Mouse (Mus musculus): ENCODE measurements around the gene Ap2b1. TPM values are rescaled to one million over a fixed set of nuclear protein-coding genes. Genes with fewer than 3 reads are reported as not detected.

The Ap2b1 gene
- total RNA-seq (2023; ENCODE audit: inconsistent age) = 144 to 154 TPM (median 148 TPM) in 4 replicates

DNA sequence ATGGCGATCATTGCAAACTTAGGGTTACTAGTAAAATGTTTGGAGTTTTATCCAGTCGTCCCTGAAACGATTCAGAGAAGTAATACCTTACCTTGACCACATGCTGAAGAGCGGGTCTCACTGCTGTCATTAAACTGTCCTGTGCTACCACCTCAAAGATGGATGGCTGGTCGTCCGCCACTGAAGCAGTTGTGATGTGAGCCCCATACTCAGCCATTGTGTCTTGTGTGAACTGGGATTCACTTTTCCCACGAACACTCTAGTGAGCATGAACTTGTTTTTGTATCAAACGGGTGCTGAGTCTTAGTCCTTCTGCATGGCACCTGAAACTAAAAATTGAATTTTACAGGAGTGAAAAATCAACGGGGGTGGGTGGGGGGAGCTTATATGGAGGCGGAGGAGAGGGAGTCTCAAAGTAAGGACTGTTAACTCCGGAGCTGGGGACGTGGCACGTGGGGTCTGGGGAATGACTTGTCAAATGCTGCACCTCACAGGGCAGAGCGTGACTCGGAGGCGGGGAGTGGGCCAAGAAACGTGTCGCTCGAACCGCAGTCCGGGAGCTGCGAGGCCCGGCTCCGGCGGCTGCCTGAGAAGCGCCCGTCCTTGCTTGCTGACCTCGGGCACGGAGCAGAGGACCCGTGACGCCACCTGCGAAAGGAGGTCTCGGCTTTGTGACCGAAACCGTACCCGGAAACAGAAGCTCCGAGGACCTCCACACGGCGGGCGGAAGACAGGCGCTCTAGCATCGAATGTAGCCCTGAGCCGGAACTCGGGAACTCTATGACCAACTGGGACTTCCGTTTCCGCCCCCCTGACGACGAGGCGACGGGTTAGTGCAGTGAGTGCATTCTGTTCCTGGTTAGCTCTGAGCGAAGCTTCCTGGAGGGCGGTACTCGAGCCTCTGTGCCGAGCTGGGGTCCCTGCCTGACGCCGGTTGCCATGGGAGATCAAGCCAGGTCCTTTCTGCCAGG, at the start of gene Ap2b1:
Gene Ap2b1, plus strand, starts transcription at position 800 of the 971 bp plus-strand sequence.

DNA sequence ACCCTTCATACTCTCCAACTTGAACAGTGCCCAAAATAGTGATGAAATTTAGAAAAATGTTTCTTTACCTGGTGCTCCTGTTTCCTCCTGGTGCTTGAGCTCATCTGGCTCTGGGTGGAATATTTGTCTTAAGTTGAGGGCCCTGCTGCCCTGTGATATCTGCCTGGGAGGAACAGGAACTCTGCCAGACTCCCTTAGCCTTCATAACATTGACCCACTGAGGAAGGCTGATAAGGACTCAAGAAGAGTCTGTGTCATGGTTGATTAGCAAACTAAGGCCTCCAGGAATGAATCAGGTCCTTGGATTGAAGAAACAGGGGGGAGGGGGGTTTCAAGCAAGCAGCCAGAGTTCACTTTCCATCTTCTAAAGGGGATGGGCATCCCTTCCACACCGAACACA, 12.3 kb upstream of the Ap2b1 start, which contains the start of gene Slfn14:
Gene Slfn14, minus strand, starts transcription at position 161 of the 400 bp plus-strand sequence.

DNA sequence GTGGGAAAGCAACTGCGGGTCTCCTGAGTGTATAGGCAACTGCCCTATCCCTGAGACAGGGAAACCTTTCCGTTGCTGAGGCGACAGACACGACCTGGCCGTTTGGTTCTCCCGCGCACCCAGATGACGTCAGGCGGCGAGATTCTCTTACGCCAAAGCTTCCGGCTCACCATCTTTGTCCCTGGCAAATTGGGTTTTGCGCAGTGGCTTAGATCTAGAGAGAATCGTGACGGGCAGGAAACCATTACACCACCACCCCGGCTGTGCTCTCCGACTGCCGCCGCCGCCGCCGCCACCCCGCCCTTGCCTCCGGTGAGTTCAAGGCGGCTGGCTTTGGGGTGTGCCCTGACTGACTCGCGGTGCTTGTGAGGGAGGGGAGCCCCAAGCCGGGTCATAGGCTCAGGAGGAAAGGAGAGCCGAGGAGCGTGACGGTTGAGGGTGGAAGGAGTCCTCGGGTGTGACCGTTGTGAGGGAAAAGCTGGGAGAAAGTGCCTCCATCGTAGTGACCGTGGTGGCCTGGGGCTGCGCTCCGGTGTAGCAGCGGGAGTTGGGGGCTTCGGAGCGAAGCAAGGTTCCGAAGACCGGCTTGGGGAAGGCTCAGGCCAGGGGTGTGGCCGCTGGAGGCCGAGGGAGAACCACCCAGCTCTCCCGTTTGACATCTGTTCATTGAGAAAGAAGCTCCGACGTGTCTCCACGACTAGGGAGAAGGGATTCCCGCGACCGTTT, 3.9 kb downstream of the Ap2b1 start, which contains the start of gene Pex12:
Gene Pex12, minus strand, starts transcription at position 61 of the 726 bp plus-strand sequence.

DNA sequence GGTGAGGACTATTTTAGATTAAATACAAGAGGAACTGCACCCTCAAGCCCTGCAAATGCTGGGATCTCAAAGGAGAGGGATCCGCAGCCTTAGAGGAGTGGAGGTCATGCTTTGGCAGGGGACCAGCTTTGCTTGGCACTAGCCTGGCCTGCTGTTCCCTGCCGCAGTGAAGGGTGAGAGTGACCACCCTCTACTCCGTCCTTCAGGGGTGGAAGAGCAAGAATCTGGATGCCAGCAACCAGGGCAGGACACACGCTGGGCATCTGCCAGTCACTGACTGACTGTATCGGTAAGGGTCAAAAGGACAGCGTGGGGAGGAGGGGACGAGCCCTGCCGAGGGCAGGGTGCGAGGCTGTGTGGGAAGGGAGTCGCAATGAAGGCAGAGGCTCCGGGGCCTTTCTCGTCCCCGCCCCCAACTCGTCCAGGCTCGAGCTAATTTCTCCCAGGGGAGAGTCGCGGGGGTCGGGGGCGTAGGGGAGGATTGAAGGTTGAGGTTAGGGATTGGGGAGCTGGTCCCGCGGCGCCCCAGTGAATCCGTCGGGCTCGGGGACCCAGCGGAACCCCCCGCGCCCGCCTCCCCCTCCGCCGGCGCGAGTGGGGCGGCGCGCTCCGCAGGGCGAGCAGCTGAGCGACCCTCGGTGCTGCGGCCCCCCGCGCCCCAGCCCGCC, 110.4 kb downstream of the Ap2b1 start, which contains the start of gene Rasl10b:
Gene Rasl10b, plus strand, starts transcription at position 51 of the 668 bp plus-strand sequence.

DNA sequence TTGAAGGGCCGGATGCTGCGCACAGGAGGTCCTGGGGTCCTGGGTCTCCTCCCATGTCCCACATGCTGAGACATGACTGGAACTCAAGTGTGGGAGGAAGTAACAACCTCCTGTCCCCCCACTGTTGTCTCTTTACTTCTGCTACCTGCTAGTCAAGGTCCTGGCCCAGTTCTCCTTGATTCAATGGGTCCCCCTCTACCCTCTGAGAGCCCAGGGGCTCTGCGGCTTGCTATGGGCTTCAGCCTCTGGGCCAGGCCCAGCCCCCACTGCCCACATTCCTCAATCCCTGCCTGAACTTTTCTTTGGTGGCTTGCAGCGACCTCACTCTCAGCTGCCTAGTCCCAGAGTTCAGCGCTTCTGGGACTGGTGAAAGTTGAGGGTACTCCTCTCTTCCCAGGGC, 130.5 kb downstream of the Ap2b1 start, which contains the start of gene Gas2l2:
Gene Gas2l2, minus strand, starts transcription at position 101 of the 400 bp plus-strand sequence.

DNA sequence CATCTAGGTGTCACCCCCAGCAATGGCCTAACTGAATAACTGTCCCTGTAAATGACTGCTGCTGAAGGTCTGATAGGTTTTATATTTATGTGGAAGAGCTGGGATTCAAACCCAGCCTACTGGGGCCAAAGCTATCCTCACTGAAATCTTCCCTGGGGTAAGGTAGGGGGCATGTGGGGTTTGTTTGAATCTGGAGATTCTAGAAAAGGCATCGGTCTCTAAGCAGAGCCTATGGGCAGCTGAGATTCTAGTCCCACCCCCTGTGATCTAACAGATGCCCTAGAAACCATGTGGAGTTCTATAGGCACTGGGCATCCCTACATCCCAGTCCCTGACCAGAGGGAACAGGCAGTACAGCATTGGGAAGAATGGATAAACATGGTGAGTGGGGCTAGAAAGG, 138.6 kb downstream of the Ap2b1 start, which contains the start of gene 1700020L24Rik:
Gene 1700020L24Rik, plus strand, starts transcription at position 301 of the 400 bp plus-strand sequence.

Other genes with a start within 250 kb of the Ap2b1 start
- gene Slfn2, start 233.9 kb upstream of the Ap2b1 start, total RNA-seq (2023; ENCODE audit: inconsistent age) = 96.4 to 140 TPM (median 114 TPM) in 4 replicates
- gene Slfn1, start 182.2 kb upstream of the Ap2b1 start, total RNA-seq (2023; ENCODE audit: inconsistent age) = 0.54 to 1.2 TPM (median 0.61 TPM) in 4 replicates
- gene Slfn4, start 123.8 kb upstream of the Ap2b1 start, total RNA-seq (2023; ENCODE audit: inconsistent age) = 0.21 to 0.39 TPM (median 0.21 TPM) in 3 of 4 replicates, not detected in the other
- gene Slfn3, start 107.7 kb upstream of the Ap2b1 start, total RNA-seq (2023; ENCODE audit: inconsistent age) = 1.6 to 3.5 TPM (median 2.8 TPM) in 4 replicates
- gene Slfn14, start 12.3 kb upstream of the Ap2b1 start, total RNA-seq (2023; ENCODE audit: inconsistent age) = not detected in 4 replicates
- 16.5 to 26.4 TPM (median 18.4 TPM) in 4 replicates for gene Pex12, start 3.6 kb downstream of the Ap2b1 start, total RNA-seq (2023; ENCODE audit: inconsistent age)
- gene Rasl10b, start 110.1 kb downstream of the Ap2b1 start, total RNA-seq (2023; ENCODE audit: inconsistent age) = 0.87 to 1.4 TPM (median 1.1 TPM) in 4 replicates
- not detected in 4 replicates for gene Gas2l2, start 130.4 kb downstream of the Ap2b1 start, total RNA-seq (2023; ENCODE audit: inconsistent age)
- 0.87 TPM in 1 of 4 replicates, not detected in the others for gene 1700020L24Rik, start 138.7 kb downstream of the Ap2b1 start, total RNA-seq (2023; ENCODE audit: inconsistent age)
- gene Mmp28, start 164.0 kb downstream of the Ap2b1 start, total RNA-seq (2023; ENCODE audit: inconsistent age) = 0.83 TPM in 1 of 4 replicates, not detected in the others
- gene Taf15, start 174.1 kb downstream of the Ap2b1 start, total RNA-seq (2023; ENCODE audit: inconsistent age) = 148 to 177 TPM (median 160 TPM) in 4 replicates
- 0.27 TPM in 1 of 4 replicates, not detected in the others for gene Heatr9, start 223.2 kb downstream of the Ap2b1 start, total RNA-seq (2023; ENCODE audit: inconsistent age)
- gene Ccl5, start 231.5 kb downstream of the Ap2b1 start, total RNA-seq (2023; ENCODE audit: inconsistent age) = 4.5 to 7.8 TPM (median 6.5 TPM) in 4 replicates